Mouse (Mus musculus) thymus, adult 2 months (tissue): ENCODE data around the gene Trp53bp1. TPM values are rescaled to one million over a fixed set of nuclear protein-coding genes. Genes with fewer than 3 reads are reported as not detected.

Source experiments
- DNase-seq: peaks from one replicate; pipeline ENCODE4 v3.0.0; 2021
- H3K27ac ChIP-seq: fragments of 200-500 bp; 2 replicates; pipeline ENCODE4 v1.5.1; 2012; ENCODE audit warnings: low read length, control low read depth; ENCODE audit not compliant: control insufficient read depth, insufficient read depth
- H3K27me3 ChIP-seq: fragments of 200-500 bp; 2 replicates; pipeline ENCODE4 v1.6.1; 2012; ENCODE audit warnings: mild to moderate bottlenecking, low read length, moderate library complexity, mixed read lengths; ENCODE audit not compliant: control insufficient read depth, insufficient read depth
- H3K36me3 ChIP-seq: fragments of 200-500 bp; 2 replicates; pipeline ENCODE4 v1.6.1; 2012; ENCODE audit warnings: mild to moderate bottlenecking, low read length, moderate library complexity; ENCODE audit not compliant: control insufficient read depth, insufficient read depth
- H3K4me1 ChIP-seq: fragments of 200-500 bp; replicated peaks from 2 replicates; pipeline ENCODE4 v1.6.1; 2012; ENCODE audit warnings: low read length; ENCODE audit not compliant: control insufficient read depth, insufficient read depth
- H3K4me3 ChIP-seq: fragments of 200-500 bp; 2 replicates; pipeline ENCODE4 v1.5.1; 2012; ENCODE audit warnings: mild to moderate bottlenecking, low read length, control low read depth, moderate library complexity; ENCODE audit not compliant: control insufficient read depth, insufficient read depth
- CTCF ChIP-seq: fragments of 200-500 bp; IDR thresholded peaks from 2 replicates; pipeline ENCODE4 v1.5.1; 2012; ENCODE audit warnings: mild to moderate bottlenecking, control low read depth, low read length, moderate library complexity, borderline replicate concordance; ENCODE audit not compliant: control insufficient read depth, poor library complexity, insufficient read depth; ENCODE audit errors: extremely low read depth
- POLR2A ChIP-seq: fragments of 200-500 bp; IDR thresholded peaks from 2 replicates; pipeline ENCODE4 v1.6.1; 2012; ENCODE audit warnings: mild to moderate bottlenecking, low read length, control low read depth, moderate library complexity; ENCODE audit not compliant: control insufficient read depth, poor library complexity, insufficient read depth; ENCODE audit errors: extremely low read depth
- WGBS: fragments of 180-500 bp; shearing (Covaris S2); methylation state at CpG from one replicate; pipeline ENCODE4 v1.1.7; 2018; 5-methylcytosine and 5-hydroxymethylcytosine counted together
- polyA plus RNA-seq: library from polyadenylated mRNA; depleted of rRNA; stranded (reverse); fragments of >200 nt; gene quantifications from 2 replicates; pipeline ENCODE4 v1.2.3, GENCODE M21; 2012

The Trp53bp1 gene
- polyA plus RNA-seq, 1 experiment = 39.5 TPM

- H3K4me1 ChIP-seq = no peaks in the 10 kb centered on the region
- H3K27me3 ChIP-seq = no peaks in the 10 kb centered on the region
- no peak overlapping the region for H3K4me3 ChIP-seq
- no peak for DNase-seq
- WGBS = 89% methylated on average over 5 of the region's 5 CpGs
- H3K27ac ChIP-seq = no peak overlapping the region
- peaks cover 60% of the 10 kb centered on the region for H3K36me3 ChIP-seq
- TF ChIP-seq POLR2A = no peak
- TF ChIP-seq CTCF = no peak
Observed at GRCm38 (mm10) chr2:121183431-121183830, 87.8 kb downstream of the Trp53bp1 start.

GRCm38 (mm10) chr2:121178828-121179479 is 92.3 kb downstream of the Trp53bp1 start:
- Histone ChIP-seq H3K27me3 (no peaks in the 10 kb centered on the region), H3K4me1 (no peaks in the 10 kb centered on the region), H3K36me3 (peaks cover 58% of the 10 kb centered on the region), H3K4me3 (no peak overlapping the region), H3K27ac (no peak overlapping the region)
- WGBS = 94% methylated on average over 3 of the region's 3 CpGs
- TF ChIP-seq POLR2A = no peak
- no peak for TF ChIP-seq CTCF
- no peak for DNase-seq

GRCm38 (mm10) chr2:121170980-121171742 is 100.0 kb downstream of the Trp53bp1 start, which contains the start of gene Zscan29:
Zscan29 (minus strand) TSS chr2:121171125.
- H3K4me1 ChIP-seq = peaks cover 14% of the 10 kb centered on the region
- H3K36me3 ChIP-seq = peaks cover 15% of the 10 kb centered on the region
- H3K27ac ChIP-seq = peak within 1 kb of the TSS; percentile 43; the same call in 1 of the 2 replicates
- under 1% methylated on average over 66 of the region's 66 CpGs for WGBS
- peak; percentile 92 for DNase-seq
- no peaks in the 10 kb centered on the region for H3K27me3 ChIP-seq
- H3K4me3 ChIP-seq = peak within 1 kb of the TSS; percentile 91
- TF ChIP-seq POLR2A = peak; percentile 90
- peak; percentile 65; the same call in 1 of the 2 replicates for TF ChIP-seq CTCF

- no peak for TF ChIP-seq CTCF
- no peak for TF ChIP-seq POLR2A
- peak within 1 kb of the TSS; percentile 91 for H3K4me3 ChIP-seq
- no peaks in the 10 kb centered on the region for H3K27me3 ChIP-seq
- peak; percentile 56 for DNase-seq
- peak within 1 kb of the TSS; percentile 43; the same call in 1 of the 2 replicates for H3K27ac ChIP-seq
- peaks cover 14% of the 10 kb centered on the region for H3K4me1 ChIP-seq
- under 1% methylated on average over 38 of the region's 38 CpGs for WGBS
- H3K36me3 ChIP-seq = peaks cover 18% of the 10 kb centered on the region
Observed at GRCm38 (mm10) chr2:121170481-121170971, 100.7 kb downstream of the Trp53bp1 start, which contains the start of gene Tubgcp4. Tubgcp4 (plus strand) TSS chr2:121170654.

- peak overlapping the region; percentile 40 for H3K4me3 ChIP-seq
- peak; percentile 26 for DNase-seq
- H3K4me1 ChIP-seq = peaks cover 14% of the 10 kb centered on the region
Observed at GRCm38 (mm10) chr2:121169902-121170301, 101.3 kb downstream of the Trp53bp1 start.

GRCm38 (mm10) chr2:121169173-121169572 is 102.0 kb downstream of the Trp53bp1 start:
- TF ChIP-seq CTCF (no peak), POLR2A (no peak)
- H3K4me1 ChIP-seq = peaks cover 14% of the 10 kb centered on the region
- WGBS = 40% methylated on average over 4 of the region's 4 CpGs
- peak overlapping the region; percentile 12; the same call in 1 of the 2 replicates for H3K4me3 ChIP-seq
- H3K27me3 ChIP-seq = no peaks in the 10 kb centered on the region
- peaks cover 8% of the 10 kb centered on the region for H3K36me3 ChIP-seq
- DNase-seq = no peak
- H3K27ac ChIP-seq = no peak overlapping the region

More at GRCm38 (mm10) chr2:121169902-121170301, 101.3 kb downstream of the Trp53bp1 start:
- H3K27me3 ChIP-seq = no peaks in the 10 kb centered on the region
- WGBS = 9% methylated on average over 9 of the region's 9 CpGs
- no peak for TF ChIP-seq CTCF
- no peak overlapping the region for H3K27ac ChIP-seq
- peaks cover 12% of the 10 kb centered on the region for H3K36me3 ChIP-seq
